Mouse (Mus musculus) midbrain, embryonic 15.5 days (tissue): ENCODE data around the gene Csnk1g2. TPM values are rescaled to one million over a fixed set of nuclear protein-coding genes. Genes with fewer than 3 reads are reported as not detected.

Source experiments
- ATAC-seq: fragments of 200-750 bp; cut with Nextera tagmentation; replicated peaks from 2 replicates; pipeline ENCODE4 v1.8.0; 2017; ENCODE audit warnings: moderate TSS enrichment
- H3K27ac ChIP-seq: fragments of 300-500 bp; sonication (generic); 2 replicates; pipeline ENCODE4 v1.5.1; 2015; ENCODE audit warnings: mild to moderate bottlenecking, inconsistent platforms
- H3K27me3 ChIP-seq: fragments of 300-500 bp; sonication (generic); replicated peaks from 2 replicates; pipeline ENCODE4 v1.6.1; 2015; ENCODE audit warnings: inconsistent platforms
- H3K36me3 ChIP-seq: fragments of 300-500 bp; sonication (generic); replicated peaks from 2 replicates; pipeline ENCODE4 v1.6.1; 2015; ENCODE audit warnings: inconsistent platforms
- H3K4me1 ChIP-seq: fragments of 300-500 bp; sonication (generic); 2 replicates; pipeline ENCODE4 v1.6.1; 2015; ENCODE audit warnings: inconsistent platforms
- H3K4me2 ChIP-seq: fragments of 300-500 bp; sonication (generic); 2 replicates; pipeline ENCODE4 v1.6.1; 2015; ENCODE audit warnings: inconsistent platforms, mild to moderate bottlenecking, moderate library complexity
- H3K4me3 ChIP-seq: fragments of 300-500 bp; sonication (generic); 2 replicates; pipeline ENCODE4 v1.5.1; 2015; ENCODE audit warnings: mild to moderate bottlenecking, inconsistent platforms
- H3K9ac ChIP-seq: fragments of 300-500 bp; sonication (generic); 2 replicates; pipeline ENCODE4 v1.6.1; 2015; ENCODE audit warnings: mild to moderate bottlenecking, inconsistent platforms
- H3K9me3 ChIP-seq: fragments of 300-500 bp; sonication (generic); 2 replicates; pipeline ENCODE4 v1.6.1; 2016; ENCODE audit warnings: inconsistent platforms
- WGBS: fragments of 180-500 bp; shearing (Covaris S2); methylation state at CpG from one replicate; pipeline ENCODE4 v1.1.7; 2015; ENCODE audit warnings: mixed read lengths; 5-methylcytosine and 5-hydroxymethylcytosine counted together
- microRNA-seq: library from miRNA; unstranded; fragments of <30 nt; microRNA quantifications from one replicate; pipeline ENCODE4, GENCODE M21; 2016
- polyA plus RNA-seq: library from polyadenylated mRNA; unstranded; fragments of >200 nt; fragmentation: Nextera tagmentation; extraction: Ambion mirVana; gene quantifications from 2 replicates; pipeline ENCODE4 v1.2.1, GENCODE M21; 2015

The Csnk1g2 gene
- polyA plus RNA-seq, 1 experiment from 2014 or later = 107 TPM

GRCm38 (mm10) chr10:80680260-80680696 lies 57.6 kb downstream of the Csnk1g2 start:
- H3K9me3 ChIP-seq = no peaks in the 10 kb centered on the region
- no peak for ATAC-seq
- H3K27ac ChIP-seq = no peak overlapping the region
- H3K9ac ChIP-seq = no peak overlapping the region
- H3K4me3 ChIP-seq = no peak overlapping the region
- no peaks in the 10 kb centered on the region for H3K27me3 ChIP-seq
- H3K4me2 ChIP-seq = no peak overlapping the region
- 72% methylated on average over 2 of the region's 2 CpGs for WGBS
- peaks cover 22% of the 10 kb centered on the region for H3K4me1 ChIP-seq
- H3K36me3 ChIP-seq = peaks cover 4% of the 10 kb centered on the region; the same call in 1 of the 2 replicates

- Histone ChIP-seq H3K9me3 (no peaks in the 10 kb centered on the region), H3K36me3 (peaks cover 21% of the 10 kb centered on the region), H3K4me2 (no peak overlapping the region), H3K9ac (no peak overlapping the region), H3K4me3 (no peak overlapping the region), H3K27ac (no peak overlapping the region), H3K27me3 (no peaks in the 10 kb centered on the region), H3K4me1 (peaks cover 16% of the 10 kb centered on the region)
- 95% methylated on average over 6 of the region's 6 CpGs for WGBS
- ATAC-seq = no peak
Observed at GRCm38 (mm10) chr10:80682003-80682402, 59.4 kb downstream of the Csnk1g2 start.

- Histone ChIP-seq H3K9ac (no peak overlapping the region), H3K4me2 (no peak overlapping the region), H3K27ac (no peak overlapping the region), H3K9me3 (no peaks in the 10 kb centered on the region), H3K27me3 (no peaks in the 10 kb centered on the region), H3K4me1 (no peaks in the 10 kb centered on the region), H3K4me3 (no peak overlapping the region), H3K36me3 (peaks cover 27% of the 10 kb centered on the region)
- no peak for ATAC-seq
- WGBS = 96% methylated on average over 1 of the region's 1 CpGs
Observed at GRCm38 (mm10) chr10:80683647-80684046, 61.0 kb downstream of the Csnk1g2 start.

GRCm38 (mm10) chr10:80684214-80684613 lies 61.6 kb downstream of the Csnk1g2 start:
- Histone ChIP-seq H3K36me3 (peaks cover 29% of the 10 kb centered on the region), H3K4me3 (no peak overlapping the region), H3K9ac (no peak overlapping the region), H3K27me3 (no peaks in the 10 kb centered on the region), H3K27ac (no peak overlapping the region), H3K4me1 (no peaks in the 10 kb centered on the region), H3K9me3 (no peaks in the 10 kb centered on the region), H3K4me2 (no peak overlapping the region)
- 61% methylated on average over 6 of the region's 6 CpGs for WGBS
- no peak for ATAC-seq

- no peak for ATAC-seq
- no peak overlapping the region for H3K4me2 ChIP-seq
- H3K9me3 ChIP-seq = no peaks in the 10 kb centered on the region
- no peak overlapping the region for H3K27ac ChIP-seq
- H3K27me3 ChIP-seq = no peaks in the 10 kb centered on the region
- no peak overlapping the region for H3K4me3 ChIP-seq
- no peak overlapping the region for H3K9ac ChIP-seq
- H3K4me1 ChIP-seq = no peaks in the 10 kb centered on the region
- H3K36me3 ChIP-seq = peaks cover 37% of the 10 kb centered on the region
- 93% methylated on average over 4 of the region's 4 CpGs for WGBS
Observed at GRCm38 (mm10) chr10:80684984-80685383, 62.3 kb downstream of the Csnk1g2 start.

- 94% methylated on average over 3 of the region's 3 CpGs for WGBS
Observed at GRCm38 (mm10) chr10:80686617-80687016, 64.0 kb downstream of the Csnk1g2 start.

GRCm38 (mm10) chr10:80687850-80688249 lies 65.2 kb downstream of the Csnk1g2 start:
- 0 out of 2 replicates have a peak, but pooled peaks have one; percentile 58 for ATAC-seq

More at GRCm38 (mm10) chr10:80686617-80687016, 64.0 kb downstream of the Csnk1g2 start:
- Histone ChIP-seq H3K4me1 (no peaks in the 10 kb centered on the region), H3K27me3 (no peaks in the 10 kb centered on the region), H3K9ac (no peak overlapping the region), H3K27ac (no peak overlapping the region), H3K9me3 (no peaks in the 10 kb centered on the region), H3K4me3 (no peak overlapping the region), H3K36me3 (peaks cover 47% of the 10 kb centered on the region), H3K4me2 (no peak overlapping the region)
- ATAC-seq = no peak

More at GRCm38 (mm10) chr10:80687850-80688249, 65.2 kb downstream of the Csnk1g2 start:
- Histone ChIP-seq H3K9ac (no peak overlapping the region), H3K9me3 (no peaks in the 10 kb centered on the region), H3K27me3 (no peaks in the 10 kb centered on the region), H3K4me3 (no peak overlapping the region), H3K27ac (no peak overlapping the region), H3K36me3 (peaks cover 47% of the 10 kb centered on the region), H3K4me1 (no peaks in the 10 kb centered on the region), H3K4me2 (no peak overlapping the region)
- 35% methylated on average over 5 of the region's 5 CpGs for WGBS

Small RNA genes within 50 kb of the gene (microRNA-seq; reads per million reads assigned to microRNA genes)
- not detected for gene Mir6912

Other genes starting within 250 kb of the Csnk1g2 start
- 18.3 and 18.8 TPM in 2 replicates for gene Mex3d, start 235.2 kb upstream of the Csnk1g2 start, polyA plus RNA-seq
- gene Mbd3, start 223.3 kb upstream of the Csnk1g2 start, polyA plus RNA-seq = 227 and 250 TPM in 2 replicates
- gene Uqcr11, start 216.0 kb upstream of the Csnk1g2 start, polyA plus RNA-seq = 581 and 629 TPM in 2 replicates
- gene Tcf3, start 189.2 kb upstream of the Csnk1g2 start, polyA plus RNA-seq = 44.9 and 55.8 TPM in 2 replicates
- 1.9 and 2.6 TPM in 2 replicates for gene Onecut3, start 128.0 kb upstream of the Csnk1g2 start, polyA plus RNA-seq
- 0.90 and 1.2 TPM in 2 replicates for gene Atp8b3, start 83.7 kb upstream of the Csnk1g2 start, polyA plus RNA-seq
- gene Rexo1, start 61.3 kb upstream of the Csnk1g2 start, polyA plus RNA-seq = 33.9 and 35.0 TPM in 2 replicates
- gene Klf16, start 45.5 kb upstream of the Csnk1g2 start, polyA plus RNA-seq = 6.0 and 6.3 TPM in 2 replicates
- gene Abhd17a, start 32.5 kb upstream of the Csnk1g2 start, polyA plus RNA-seq = 126 and 152 TPM in 2 replicates
- gene Scamp4, start 20.0 kb upstream of the Csnk1g2 start, polyA plus RNA-seq = 65.0 and 66.2 TPM in 2 replicates
- 6.0 and 6.9 TPM in 2 replicates for gene Adat3, start 20.0 kb upstream of the Csnk1g2 start, polyA plus RNA-seq
- 4.6 and 5.0 TPM in 2 replicates for gene Gm49322, start 16.8 kb upstream of the Csnk1g2 start, polyA plus RNA-seq
- 85.9 and 90.4 TPM in 2 replicates for gene Btbd2, start 34.2 kb downstream of the Csnk1g2 start, polyA plus RNA-seq
- 61.5 and 66.6 TPM in 2 replicates for gene Mknk2, start 55.3 kb downstream of the Csnk1g2 start, polyA plus RNA-seq
- gene Mob3a, start 79.1 kb downstream of the Csnk1g2 start, polyA plus RNA-seq = 63.4 and 64.3 TPM in 2 replicates
- 42.9 and 50.9 TPM in 2 replicates for gene Izumo4, start 79.3 kb downstream of the Csnk1g2 start, polyA plus RNA-seq
- 117 and 122 TPM in 2 replicates for gene Ap3d1, start 119.4 kb downstream of the Csnk1g2 start, polyA plus RNA-seq
- gene Dot1l, start 132.4 kb downstream of the Csnk1g2 start, polyA plus RNA-seq = 21.0 and 25.9 TPM in 2 replicates
- 60.3 and 62.6 TPM in 2 replicates for gene Sf3a2, start 175.4 kb downstream of the Csnk1g2 start, polyA plus RNA-seq
- 130 and 147 TPM in 2 replicates for gene Plekhj1, start 175.8 kb downstream of the Csnk1g2 start, polyA plus RNA-seq
- gene Amh, start 182.4 kb downstream of the Csnk1g2 start, polyA plus RNA-seq = 0.10 TPM in 2 replicates
- gene Jsrp1, start 190.7 kb downstream of the Csnk1g2 start, polyA plus RNA-seq = 0.59 and 1.0 TPM in 2 replicates
- gene Oaz1, start 203.8 kb downstream of the Csnk1g2 start, polyA plus RNA-seq = 1,243 and 1,388 TPM in 2 replicates
- gene Lingo3, start 221.2 kb downstream of the Csnk1g2 start, polyA plus RNA-seq = 10.4 and 11.7 TPM in 2 replicates
- gene Lsm7, start 232.4 kb downstream of the Csnk1g2 start, polyA plus RNA-seq = 214 and 222 TPM in 2 replicates
- gene Sppl2b, start 232.4 kb downstream of the Csnk1g2 start, polyA plus RNA-seq = 85.5 and 89.5 TPM in 2 replicates
- 0.23 and 0.41 TPM in 2 replicates for gene Tmprss9, start 249.0 kb downstream of the Csnk1g2 start, polyA plus RNA-seq